Mouse (Mus musculus) limb, embryonic 12.5 days (tissue): Measurements from ENCODE around the gene Isyna1. TPM values are rescaled to one million over a fixed set of nuclear protein-coding genes. Genes with fewer than 3 reads are reported as not detected.

Experiments
- ATAC-seq: fragments of 200-750 bp; cut with Nextera tagmentation; 2 replicates; pipeline ENCODE4 v1.8.0; 2017; ENCODE audit warnings: low read depth, moderate TSS enrichment; ENCODE audit not compliant: insufficient number of reproducible peaks, insufficient read depth, low FRiP score, low TSS enrichment
- H3K27ac ChIP-seq: fragments of 300-500 bp; sonication (generic); 2 replicates; pipeline ENCODE4 v1.5.1; 2016; ENCODE audit warnings: mild to moderate bottlenecking, moderate library complexity
- H3K27me3 ChIP-seq: fragments of 300-500 bp; sonication (generic); 2 replicates; pipeline ENCODE4 v1.6.1; 2016; ENCODE audit warnings: mild to moderate bottlenecking, moderate library complexity
- H3K36me3 ChIP-seq: fragments of 300-500 bp; sonication (generic); 2 replicates; pipeline ENCODE4 v1.6.1; 2016; ENCODE audit warnings: mild to moderate bottlenecking, moderate library complexity
- H3K4me1 ChIP-seq: fragments of 300-500 bp; sonication (generic); replicated peaks from 2 replicates; pipeline ENCODE4 v1.6.1; 2016
- H3K4me2 ChIP-seq: fragments of 300-500 bp; sonication (generic); 2 replicates; pipeline ENCODE4 v1.6.1; 2016; ENCODE audit warnings: mild to moderate bottlenecking, moderate library complexity
- H3K4me3 ChIP-seq: fragments of 300-500 bp; sonication (generic); replicated peaks from 2 replicates; pipeline ENCODE4 v1.5.1; 2016; ENCODE audit warnings: mild to moderate bottlenecking
- H3K9ac ChIP-seq: fragments of 300-500 bp; sonication (generic); replicated peaks from 2 replicates; pipeline ENCODE4 v1.6.1; 2016; ENCODE audit warnings: mild to moderate bottlenecking, moderate library complexity
- H3K9me3 ChIP-seq: fragments of 300-500 bp; sonication (generic); 2 replicates; pipeline ENCODE4 v1.6.1; 2016; ENCODE audit warnings: mild to moderate bottlenecking, moderate library complexity
- WGBS: fragments of 180-500 bp; shearing (Covaris S2); methylation state at CpG from one replicate; pipeline ENCODE4 v1.1.7; 2016; 5-methylcytosine and 5-hydroxymethylcytosine counted together
- polyA plus RNA-seq: library from polyadenylated mRNA; unstranded; fragments of >200 nt; fragmentation: Nextera tagmentation; extraction: Ambion mirVana; gene quantifications from 2 replicates; pipeline ENCODE4 v1.2.1, GENCODE M21; 2016

Isyna1 gene
- polyA plus RNA-seq, 1 experiment from 2014 or later = 180 TPM

- ATAC-seq = no peak
Measured at GRCm38 (mm10) chr8:70610796-70611771, 16.9 kb downstream of the Isyna1 start.

GRCm38 (mm10) chr8:70611849-70612248 is 17.7 kb downstream of the Isyna1 start:
- no peaks in the 10 kb centered on the region for H3K36me3 ChIP-seq
- under 1% methylated on average over 6 of the region's 6 CpGs for WGBS
- no peaks in the 10 kb centered on the region for H3K9me3 ChIP-seq
- peak overlapping the region; percentile 95 for H3K4me2 ChIP-seq
- peak overlapping the region; percentile 61 for H3K9ac ChIP-seq
- H3K27ac ChIP-seq = peak overlapping the region; percentile 73
- H3K4me1 ChIP-seq = peaks cover 38% of the 10 kb centered on the region
- H3K4me3 ChIP-seq = peak overlapping the region; percentile 81
- H3K27me3 ChIP-seq = no peaks in the 10 kb centered on the region
- no peak for ATAC-seq

More at GRCm38 (mm10) chr8:70610796-70611771, 16.9 kb downstream of the Isyna1 start:
- no peaks in the 10 kb centered on the region for H3K9me3 ChIP-seq
- peak overlapping the region; percentile 61 for H3K9ac ChIP-seq
- H3K36me3 ChIP-seq = no peaks in the 10 kb centered on the region
- H3K27ac ChIP-seq = peak overlapping the region; percentile 99
- peak overlapping the region; percentile 81 for H3K4me3 ChIP-seq
- peak overlapping the region; percentile 95 for H3K4me2 ChIP-seq
- under 1% methylated on average over 54 of the region's 54 CpGs for WGBS
- no peaks in the 10 kb centered on the region for H3K27me3 ChIP-seq
- H3K4me1 ChIP-seq = peaks cover 46% of the 10 kb centered on the region

GRCm38 (mm10) chr8:70613763-70614162 is 19.6 kb downstream of the Isyna1 start:
- H3K4me3 ChIP-seq = no peak overlapping the region
- H3K9ac ChIP-seq = no peak overlapping the region
- ATAC-seq = no peak
- no peaks in the 10 kb centered on the region for H3K9me3 ChIP-seq
- no peaks in the 10 kb centered on the region for H3K27me3 ChIP-seq
- no peak overlapping the region for H3K4me2 ChIP-seq
- H3K4me1 ChIP-seq = peaks cover 34% of the 10 kb centered on the region
- no peak overlapping the region for H3K27ac ChIP-seq
- no peaks in the 10 kb centered on the region for H3K36me3 ChIP-seq
- WGBS = 9% methylated on average over 1 of the region's 1 CpGs

- no peak for ATAC-seq
- 70% methylated on average over 5 of the region's 5 CpGs for WGBS
- Histone ChIP-seq H3K36me3 (no peaks in the 10 kb centered on the region), H3K4me1 (peaks cover 29% of the 10 kb centered on the region), H3K4me3 (no peak overlapping the region), H3K9me3 (no peaks in the 10 kb centered on the region), H3K27ac (no peak overlapping the region), H3K9ac (no peak overlapping the region), H3K4me2 (no peak overlapping the region), H3K27me3 (no peaks in the 10 kb centered on the region)
Measured at GRCm38 (mm10) chr8:70614469-70614868, 20.3 kb downstream of the Isyna1 start.

GRCm38 (mm10) chr8:70615281-70615680 is 21.1 kb downstream of the Isyna1 start:
- Histone ChIP-seq H3K36me3 (no peaks in the 10 kb centered on the region), H3K9me3 (no peaks in the 10 kb centered on the region), H3K9ac (no peak overlapping the region), H3K27me3 (peaks cover 2% of the 10 kb centered on the region; the same call in 1 of the 2 replicates), H3K27ac (no peak overlapping the region), H3K4me1 (peaks cover 23% of the 10 kb centered on the region), H3K4me3 (no peak overlapping the region), H3K4me2 (no peak overlapping the region)
- no peak for ATAC-seq
- WGBS = 86% methylated on average over 8 of the region's 8 CpGs

GRCm38 (mm10) chr8:70615894-70616293 is 21.7 kb downstream of the Isyna1 start, which contains the start of gene Lrrc25:
Gene Lrrc25 (plus strand): TSS chr8:70616155.
- no peaks in the 10 kb centered on the region for H3K9me3 ChIP-seq
- 86% methylated on average over 3 of the region's 3 CpGs for whole genome bisulfite sequencing
- ATAC-seq = no peak
- H3K36me3 ChIP-seq = no peaks in the 10 kb centered on the region
- peaks cover 8% of the 10 kb centered on the region for H3K27me3 ChIP-seq
- no peak within 1 kb of the TSS for H3K9ac ChIP-seq
- no peak within 1 kb of the TSS for H3K4me3 ChIP-seq
- H3K4me2 ChIP-seq = no peak within 1 kb of the TSS
- H3K27ac ChIP-seq = no peak within 1 kb of the TSS
- peaks cover 19% of the 10 kb centered on the region for H3K4me1 ChIP-seq

- H3K9me3 ChIP-seq = no peaks in the 10 kb centered on the region
- H3K4me3 ChIP-seq = no peak overlapping the region
- H3K27me3 ChIP-seq = peaks cover 15% of the 10 kb centered on the region
- no peak for ATAC-seq
- H3K4me2 ChIP-seq = no peak overlapping the region
- H3K4me1 ChIP-seq = peaks cover 15% of the 10 kb centered on the region
- H3K9ac ChIP-seq = no peak overlapping the region
- H3K27ac ChIP-seq = no peak overlapping the region
- WGBS = 56% methylated on average over 11 of the region's 11 CpGs
- H3K36me3 ChIP-seq = no peaks in the 10 kb centered on the region
Measured at GRCm38 (mm10) chr8:70616645-70617044, 22.5 kb downstream of the Isyna1 start.

GRCm38 (mm10) chr8:70617985-70618384 is 23.8 kb downstream of the Isyna1 start:
- ATAC-seq = no peak
- H3K4me1 ChIP-seq = peaks cover 13% of the 10 kb centered on the region
- H3K9me3 ChIP-seq = no peaks in the 10 kb centered on the region
- H3K4me3 ChIP-seq = no peak overlapping the region
- H3K4me2 ChIP-seq = no peak overlapping the region
- 78% methylated on average over 11 of the region's 11 CpGs for WGBS
- H3K27me3 ChIP-seq = peaks cover 29% of the 10 kb centered on the region
- H3K36me3 ChIP-seq = no peaks in the 10 kb centered on the region
- H3K9ac ChIP-seq = no peak overlapping the region
- 0 out of 2 replicates have a peak overlapping the region, but pooled peaks have one; percentile 45 for H3K27ac ChIP-seq

- 37% methylated on average over 9 of the region's 9 CpGs for WGBS
- no peak for ATAC-seq
- Histone ChIP-seq H3K9ac (no peak overlapping the region), H3K4me3 (no peak overlapping the region), H3K4me2 (no peak overlapping the region), H3K36me3 (no peaks in the 10 kb centered on the region), H3K27me3 (peaks cover 29% of the 10 kb centered on the region), H3K27ac (no peak overlapping the region), H3K9me3 (no peaks in the 10 kb centered on the region), H3K4me1 (peaks cover 13% of the 10 kb centered on the region)
Measured at GRCm38 (mm10) chr8:70618888-70619334, 24.7 kb downstream of the Isyna1 start.

GRCm38 (mm10) chr8:70622220-70622619 is 28.0 kb downstream of the Isyna1 start:
- H3K9ac ChIP-seq = no peak overlapping the region
- 60% methylated on average over 3 of the region's 3 CpGs for WGBS

GRCm38 (mm10) chr8:70625104-70625503 is 30.9 kb downstream of the Isyna1 start:
- Histone ChIP-seq H3K4me1 (peaks cover 14% of the 10 kb centered on the region), H3K9ac (no peak overlapping the region), H3K27me3 (peaks cover 29% of the 10 kb centered on the region), H3K27ac (0 out of 2 replicates have a peak overlapping the region, but pooled peaks have one; percentile 53), H3K9me3 (no peaks in the 10 kb centered on the region), H3K36me3 (no peaks in the 10 kb centered on the region), H3K4me2 (peak overlapping the region; percentile 19), H3K4me3 (no peak overlapping the region)
- WGBS = 20% methylated on average over 5 of the region's 5 CpGs
- no peak for ATAC-seq

More at GRCm38 (mm10) chr8:70622220-70622619, 28.0 kb downstream of the Isyna1 start:
- H3K4me1 ChIP-seq = peaks cover 18% of the 10 kb centered on the region
- no peaks in the 10 kb centered on the region for H3K9me3 ChIP-seq
- no peak for ATAC-seq
- H3K36me3 ChIP-seq = no peaks in the 10 kb centered on the region
- H3K4me2 ChIP-seq = no peak overlapping the region
- H3K4me3 ChIP-seq = no peak overlapping the region
- peaks cover 29% of the 10 kb centered on the region for H3K27me3 ChIP-seq
- H3K27ac ChIP-seq = no peak overlapping the region
